Mouse (Mus musculus): ENCODE data around the gene Slc44a5.

DNA sequence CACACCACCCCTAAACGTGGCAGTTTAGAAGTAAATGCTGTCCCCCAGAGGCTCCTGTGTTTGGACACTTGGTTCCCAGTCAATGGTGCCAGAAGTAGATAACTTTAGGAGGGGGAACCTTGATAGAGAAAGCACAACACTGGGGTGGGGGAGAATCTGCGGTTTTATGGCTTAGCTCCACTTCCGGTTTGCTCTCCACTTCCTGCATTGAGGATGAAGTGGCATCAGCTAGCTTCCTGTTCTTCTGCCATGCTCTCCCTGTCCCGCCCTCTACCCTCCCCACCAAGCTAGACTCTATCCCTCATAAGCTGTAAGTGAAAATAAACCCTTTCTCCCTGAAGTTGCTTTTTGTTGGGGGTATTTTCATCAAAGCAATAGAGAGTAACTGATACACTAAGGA lies 327.9 kb downstream of the Slc44a5 start:
- TF ChIP-seq POLR2A (IDR thresholded peaks at IDR 0.05; ENCODE audit: control insufficient read depth, extremely low read depth, insufficient read depth, low read length, poor library complexity): no peak
- no peak for TF ChIP-seq CTCF (IDR thresholded peaks at IDR 0.05; ENCODE audit: borderline replicate concordance, control insufficient read depth, extremely low read depth, insufficient read depth, low read length, poor library complexity)

Measured in thymus, adult 2 months (tissue).